Mouse (Mus musculus): Measurements from ENCODE around the gene Anapc13.

DNA sequence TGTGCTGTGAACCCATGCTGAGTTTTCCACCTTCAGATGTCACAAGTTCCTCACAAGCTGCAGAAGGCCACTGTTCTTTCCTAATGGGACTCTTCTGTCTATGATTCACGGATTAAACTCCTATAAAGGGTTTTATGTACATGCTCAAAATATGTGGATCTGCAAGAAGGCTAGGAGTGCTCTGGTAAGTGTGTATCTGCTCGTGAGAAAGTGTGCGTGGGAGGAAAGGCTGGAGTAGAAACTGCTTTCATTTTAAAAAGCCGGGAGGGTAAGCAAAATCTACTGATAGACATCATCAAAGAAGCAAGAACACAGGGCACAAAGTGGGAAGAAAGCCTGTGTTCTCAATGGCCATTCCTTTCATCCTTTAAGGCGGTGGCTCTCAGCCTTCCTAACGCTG lies 20.9 kb downstream of the Anapc13 start:
- TF ChIP-seq EP300 (IDR thresholded peaks at IDR 0.05; ENCODE audit: low read depth) (no peak), CTCF (IDR thresholded peaks at IDR 0.05; ENCODE audit: low read depth) (no peak)
